Mouse (Mus musculus): ENCODE data around the gene Rest. TPM values are rescaled to one million over a fixed set of nuclear protein-coding genes. Genes with fewer than 3 reads are reported as not detected.
A peak's percentile ranks its signal among the peaks of the same experiment; 100 is the strongest.

Gene Rest
- polyA plus RNA-seq, 1 experiment from 2014 or later, result 58.0 TPM

DNA sequence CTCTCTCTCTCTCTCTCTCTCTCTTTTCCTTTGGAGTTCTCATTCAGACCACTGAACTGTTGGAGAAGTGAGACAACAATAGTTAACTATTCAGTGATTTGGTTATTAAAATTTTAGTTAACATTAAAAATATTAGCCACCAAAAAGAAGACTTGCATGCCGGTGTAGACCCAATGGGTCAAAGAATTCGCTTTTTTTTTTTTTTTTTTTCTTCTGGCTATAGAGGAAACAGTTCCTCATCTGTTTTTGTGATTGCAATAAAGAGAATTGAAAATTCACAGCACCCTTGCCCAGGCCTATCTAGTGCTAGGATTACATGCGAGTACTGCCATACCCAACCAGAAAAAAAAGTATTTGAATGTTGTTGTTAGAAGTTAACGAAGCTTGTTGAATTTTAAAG is 2.1 kb downstream of the Rest start:
- Histone ChIP-seq H3K36me3 (ENCODE audit: control insufficient read depth, insufficient read depth, low read length) (peaks cover 30% of the 10 kb centered on the region), H3K4me2 (ENCODE audit: low read depth, severe bottlenecking) (peak overlapping the region; percentile 58), H3K9me3 (ENCODE audit: control insufficient read depth, low read length) (no peaks in the 10 kb centered on the region), H3K9ac (ENCODE audit: low read length) (no peak overlapping the region; the same call in 1 of the 2 replicates), H3K27me3 (ENCODE audit: control insufficient read depth, insufficient read depth, low read length) (no peaks in the 10 kb centered on the region), H3K27ac (replicated peaks; ENCODE audit: low read depth, low read length) (no peak overlapping the region), H3K4me3 (ENCODE audit: low read depth, low read length) (peak overlapping the region; percentile 94), H3K4me1 (ENCODE audit: control insufficient read depth, insufficient read depth, low read length) (no peaks in the 10 kb centered on the region)
- WGBS, result 69% methylated on average over 4 of the region's 4 CpGs
- DNase-seq (ENCODE audit: low spot score) (no peak), ATAC-seq (ENCODE audit: insufficient number of reproducible peaks, low FRiP score, low TSS enrichment, low read depth) (no peak)

DNA sequence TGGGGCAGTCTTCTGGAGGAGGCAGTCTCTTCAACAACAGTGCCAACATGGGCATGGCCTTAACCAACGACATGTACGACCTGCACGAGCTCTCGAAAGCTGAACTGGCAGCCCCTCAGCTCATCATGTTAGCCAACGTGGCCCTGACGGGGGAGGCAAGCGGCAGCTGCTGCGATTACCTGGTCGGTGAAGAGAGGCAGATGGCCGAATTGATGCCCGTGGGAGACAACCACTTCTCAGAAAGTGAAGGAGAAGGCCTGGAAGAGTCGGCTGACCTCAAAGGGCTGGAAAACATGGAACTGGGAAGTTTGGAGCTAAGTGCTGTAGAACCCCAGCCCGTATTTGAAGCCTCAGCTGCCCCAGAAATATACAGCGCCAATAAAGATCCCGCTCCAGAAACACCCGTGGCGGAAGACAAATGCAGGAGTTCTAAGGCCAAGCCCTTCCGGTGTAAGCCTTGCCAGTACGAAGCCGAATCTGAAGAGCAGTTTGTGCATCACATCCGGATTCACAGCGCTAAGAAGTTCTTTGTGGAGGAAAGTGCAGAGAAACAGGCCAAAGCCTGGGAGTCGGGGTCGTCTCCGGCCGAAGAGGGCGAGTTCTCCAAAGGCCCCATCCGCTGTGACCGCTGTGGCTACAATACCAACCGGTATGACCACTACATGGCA is 2.8 kb downstream of the Rest start:
- Histone ChIP-seq H3K27ac (replicated peaks; ENCODE audit: low read depth, low read length) (no peak overlapping the region), H3K4me2 (ENCODE audit: low read depth, severe bottlenecking) (no peak overlapping the region), H3K36me3 (ENCODE audit: control insufficient read depth, insufficient read depth, low read length) (peaks cover 34% of the 10 kb centered on the region), H3K9me3 (ENCODE audit: control insufficient read depth, low read length) (no peaks in the 10 kb centered on the region), H3K4me1 (ENCODE audit: control insufficient read depth, insufficient read depth, low read length) (no peaks in the 10 kb centered on the region), H3K9ac (ENCODE audit: low read length) (no peak overlapping the region), H3K27me3 (ENCODE audit: control insufficient read depth, insufficient read depth, low read length) (no peaks in the 10 kb centered on the region), H3K4me3 (ENCODE audit: low read depth, low read length) (no peak overlapping the region)
- 96% methylated on average over 30 of the region's 30 CpGs for WGBS
- DNase-seq (ENCODE audit: low spot score) (no peak), ATAC-seq (ENCODE audit: insufficient number of reproducible peaks, low FRiP score, low TSS enrichment, low read depth) (no peak)

DNA sequence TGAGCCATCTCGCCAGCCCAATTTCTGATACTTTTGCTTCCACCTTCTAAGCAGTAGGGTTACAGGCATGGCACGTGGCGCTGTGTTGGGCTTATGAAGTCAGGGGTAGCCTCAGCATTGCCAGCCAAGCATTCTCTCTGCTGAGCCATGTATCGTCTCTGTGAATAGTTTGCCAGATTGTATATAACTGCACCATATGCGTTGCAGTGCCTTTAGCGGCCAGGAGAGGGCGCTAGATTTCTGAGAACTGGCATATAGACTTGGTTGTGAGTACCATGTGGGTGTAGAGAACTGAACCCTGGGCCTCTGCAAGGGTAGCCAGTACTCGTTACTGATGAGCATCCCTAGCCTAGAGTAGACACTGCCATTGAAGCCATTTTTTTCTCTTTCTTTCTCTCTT is 4.1 kb downstream of the Rest start:
- Histone ChIP-seq H3K36me3 (ENCODE audit: control insufficient read depth, insufficient read depth, low read length) (peaks cover 40% of the 10 kb centered on the region), H3K9ac (ENCODE audit: low read length) (no peak overlapping the region), H3K4me3 (ENCODE audit: low read depth, low read length) (no peak overlapping the region), H3K27me3 (ENCODE audit: control insufficient read depth, insufficient read depth, low read length) (no peaks in the 10 kb centered on the region), H3K4me1 (ENCODE audit: control insufficient read depth, insufficient read depth, low read length) (no peaks in the 10 kb centered on the region), H3K4me2 (ENCODE audit: low read depth, severe bottlenecking) (no peak overlapping the region), H3K9me3 (ENCODE audit: control insufficient read depth, low read length) (no peaks in the 10 kb centered on the region), H3K27ac (replicated peaks; ENCODE audit: low read depth, low read length) (no peak overlapping the region)
- 77% methylated on average over 8 of the region's 8 CpGs for WGBS
- no peak for DNase-seq (ENCODE audit: low spot score)
- no peak for ATAC-seq (ENCODE audit: insufficient number of reproducible peaks, low FRiP score, low TSS enrichment, low read depth)

DNA sequence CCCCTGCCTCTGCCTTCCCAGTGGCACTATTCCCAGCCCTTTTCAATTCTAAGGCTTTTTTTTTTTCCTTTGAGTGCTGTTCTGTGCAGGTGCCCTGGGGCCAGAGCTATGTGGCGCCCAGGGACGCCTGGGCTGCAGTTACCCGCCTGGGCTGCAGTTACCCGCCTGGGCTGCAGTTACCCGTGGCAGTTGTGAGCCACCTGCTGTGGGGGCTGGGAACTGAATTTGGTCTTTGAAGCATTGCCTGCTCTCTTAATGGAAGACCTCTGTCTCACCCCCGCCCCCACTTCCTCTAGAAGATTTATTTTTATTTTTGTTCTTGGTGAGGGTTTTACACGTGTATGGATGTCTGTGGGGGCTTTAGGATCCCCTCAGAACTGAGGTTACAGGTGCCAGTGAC is 7.9 kb downstream of the Rest start:
- Histone ChIP-seq H3K4me3 (ENCODE audit: low read depth, low read length) (no peak overlapping the region), H3K27me3 (ENCODE audit: control insufficient read depth, insufficient read depth, low read length) (no peaks in the 10 kb centered on the region), H3K4me1 (ENCODE audit: control insufficient read depth, insufficient read depth, low read length) (no peaks in the 10 kb centered on the region), H3K9me3 (ENCODE audit: control insufficient read depth, low read length) (no peaks in the 10 kb centered on the region), H3K4me2 (ENCODE audit: low read depth, severe bottlenecking) (no peak overlapping the region), H3K9ac (ENCODE audit: low read length) (no peak overlapping the region), H3K36me3 (ENCODE audit: control insufficient read depth, insufficient read depth, low read length) (peaks cover 49% of the 10 kb centered on the region), H3K27ac (replicated peaks; ENCODE audit: low read depth, low read length) (no peak overlapping the region)
- DNase-seq (ENCODE audit: low spot score) (no peak), ATAC-seq (ENCODE audit: insufficient number of reproducible peaks, low FRiP score, low TSS enrichment, low read depth) (no peak)
- WGBS, result 77% methylated on average over 7 of the region's 7 CpGs

DNA sequence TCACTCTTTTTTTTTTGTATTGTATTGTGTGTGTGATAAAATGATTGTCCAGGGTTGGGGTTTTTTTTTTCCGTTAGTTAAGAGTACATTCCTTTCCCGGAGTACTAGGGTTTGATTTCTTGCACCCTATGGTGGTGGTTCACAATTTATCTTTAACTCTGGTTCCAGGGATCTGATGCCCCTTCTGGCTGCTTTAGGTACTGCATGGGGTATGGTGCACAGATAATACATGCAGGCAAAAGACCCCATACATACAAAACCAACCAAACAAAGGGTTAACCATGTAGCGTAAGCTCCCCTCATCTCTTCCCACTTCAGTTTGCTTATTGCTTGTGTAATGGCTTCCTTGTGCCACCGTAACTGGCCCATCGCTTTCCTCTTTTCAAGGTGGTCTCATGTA is 10.7 kb downstream of the Rest start:
- no peak overlapping the region for H3K27ac ChIP-seq (replicated peaks; ENCODE audit: low read depth, low read length)
- peaks cover 43% of the 10 kb centered on the region for H3K36me3 ChIP-seq (ENCODE audit: control insufficient read depth, insufficient read depth, low read length)
- no peak for ATAC-seq (ENCODE audit: insufficient number of reproducible peaks, low FRiP score, low TSS enrichment, low read depth)
- no peaks in the 10 kb centered on the region for H3K27me3 ChIP-seq (ENCODE audit: control insufficient read depth, insufficient read depth, low read length)
- H3K4me2 ChIP-seq (ENCODE audit: low read depth, severe bottlenecking), result no peak overlapping the region
- DNase-seq (ENCODE audit: low spot score), result peak; percentile 75
- H3K9me3 ChIP-seq (ENCODE audit: control insufficient read depth, low read length), result no peaks in the 10 kb centered on the region
- H3K4me1 ChIP-seq (ENCODE audit: control insufficient read depth, insufficient read depth, low read length), result no peaks in the 10 kb centered on the region
- WGBS, result 88% methylated on average over 5 of the region's 5 CpGs
- no peak overlapping the region for H3K4me3 ChIP-seq (ENCODE audit: low read depth, low read length)
- no peak overlapping the region for H3K9ac ChIP-seq (ENCODE audit: low read length)

DNA sequence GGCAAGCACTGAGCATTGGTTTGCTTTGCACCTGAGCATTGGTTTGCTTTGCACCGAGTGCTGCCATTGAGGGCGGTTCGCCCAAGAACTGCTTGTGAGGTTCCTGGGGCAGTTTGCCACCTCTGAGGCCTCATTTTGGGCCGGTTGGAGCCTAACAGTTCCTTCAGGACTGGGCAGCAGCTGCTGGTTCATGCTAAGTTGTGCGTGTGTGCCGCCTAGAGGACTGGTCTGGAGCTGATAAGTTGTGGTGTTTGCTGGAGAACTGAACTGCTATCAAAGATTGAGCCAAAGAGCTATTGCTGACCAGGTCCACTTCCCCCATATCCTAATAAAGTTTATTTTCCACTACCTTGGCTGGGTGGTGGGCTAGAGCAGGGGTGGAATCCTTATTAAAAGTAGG is 11.9 kb downstream of the Rest start:
- DNase-seq (ENCODE audit: low spot score), result no peak
- Histone ChIP-seq H3K9me3 (ENCODE audit: control insufficient read depth, low read length) (no peaks in the 10 kb centered on the region), H3K4me1 (ENCODE audit: control insufficient read depth, insufficient read depth, low read length) (no peaks in the 10 kb centered on the region), H3K27me3 (ENCODE audit: control insufficient read depth, insufficient read depth, low read length) (no peaks in the 10 kb centered on the region), H3K9ac (ENCODE audit: low read length) (no peak overlapping the region), H3K27ac (replicated peaks; ENCODE audit: low read depth, low read length) (no peak overlapping the region), H3K36me3 (ENCODE audit: control insufficient read depth, insufficient read depth, low read length) (peaks cover 48% of the 10 kb centered on the region), H3K4me3 (ENCODE audit: low read depth, low read length) (no peak overlapping the region), H3K4me2 (ENCODE audit: low read depth, severe bottlenecking) (no peak overlapping the region)
- no peak for ATAC-seq (ENCODE audit: insufficient number of reproducible peaks, low FRiP score, low TSS enrichment, low read depth)
- WGBS, result 97% methylated on average over 6 of the region's 6 CpGs

DNA sequence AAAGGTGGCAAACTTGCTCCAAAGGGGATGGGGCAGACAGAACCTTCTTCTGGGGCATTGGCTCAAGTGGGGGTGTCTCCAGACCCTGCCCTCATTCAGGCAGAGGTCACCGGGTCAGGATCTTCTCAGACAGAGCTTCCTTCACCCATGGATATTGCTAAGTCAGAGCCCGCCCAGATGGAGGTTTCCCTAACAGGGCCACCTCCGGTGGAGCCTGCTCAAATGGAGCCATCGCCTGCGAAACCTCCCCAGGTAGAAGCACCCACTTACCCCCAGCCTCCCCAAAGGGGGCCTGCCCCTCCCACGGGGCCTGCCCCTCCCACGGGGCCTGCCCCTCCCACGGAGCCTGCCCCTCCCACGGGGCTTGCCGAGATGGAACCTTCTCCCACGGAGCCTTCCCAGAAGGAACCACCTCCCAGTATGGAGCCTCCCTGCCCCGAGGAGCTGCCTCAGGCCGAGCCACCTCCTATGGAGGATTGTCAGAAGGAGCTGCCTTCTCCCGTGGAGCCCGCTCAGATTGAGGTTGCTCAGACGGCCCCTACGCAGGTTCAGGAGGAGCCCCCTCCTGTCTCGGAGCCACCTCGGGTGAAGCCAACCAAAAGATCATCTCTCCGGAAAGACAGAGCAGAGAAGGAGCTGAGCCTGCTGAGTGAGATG is 16.4 kb downstream of the Rest start:
- Histone ChIP-seq H3K9me3 (ENCODE audit: control insufficient read depth, low read length) (no peaks in the 10 kb centered on the region), H3K4me3 (ENCODE audit: low read depth, low read length) (no peak overlapping the region), H3K27ac (replicated peaks; ENCODE audit: low read depth, low read length) (no peak overlapping the region), H3K27me3 (ENCODE audit: control insufficient read depth, insufficient read depth, low read length) (no peaks in the 10 kb centered on the region), H3K36me3 (ENCODE audit: control insufficient read depth, insufficient read depth, low read length) (peaks cover 39% of the 10 kb centered on the region), H3K4me2 (ENCODE audit: low read depth, severe bottlenecking) (no peak overlapping the region), H3K4me1 (ENCODE audit: control insufficient read depth, insufficient read depth, low read length) (no peaks in the 10 kb centered on the region), H3K9ac (ENCODE audit: low read length) (no peak overlapping the region)
- DNase-seq (ENCODE audit: low spot score), result no peak
- 92% methylated on average over 20 of the region's 20 CpGs for WGBS
- no peak for ATAC-seq (ENCODE audit: insufficient number of reproducible peaks, low FRiP score, low TSS enrichment, low read depth)

DNA sequence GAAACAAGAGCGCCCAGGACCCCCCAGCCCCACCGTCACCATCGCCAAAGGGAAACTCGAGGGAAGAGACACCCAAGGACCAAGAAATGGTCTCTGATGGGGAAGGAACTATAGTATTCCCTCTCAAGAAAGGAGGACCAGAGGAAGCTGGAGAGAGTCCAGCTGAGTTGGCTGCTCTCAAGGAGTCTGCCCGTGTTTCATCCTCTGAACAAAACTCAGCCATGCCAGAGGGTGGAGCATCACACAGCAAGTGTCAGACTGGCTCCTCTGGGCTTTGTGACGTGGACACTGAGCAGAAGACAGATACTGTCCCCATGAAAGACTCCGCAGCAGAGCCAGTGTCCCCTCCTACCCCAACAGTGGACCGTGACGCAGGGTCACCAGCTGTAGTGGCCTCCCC is 17.0 kb downstream of the Rest start:
- WGBS, result 89% methylated on average over 9 of the region's 9 CpGs
- Histone ChIP-seq H3K36me3 (ENCODE audit: control insufficient read depth, insufficient read depth, low read length) (peaks cover 35% of the 10 kb centered on the region), H3K9me3 (ENCODE audit: control insufficient read depth, low read length) (no peaks in the 10 kb centered on the region), H3K27ac (replicated peaks; ENCODE audit: low read depth, low read length) (no peak overlapping the region), H3K27me3 (ENCODE audit: control insufficient read depth, insufficient read depth, low read length) (no peaks in the 10 kb centered on the region), H3K9ac (ENCODE audit: low read length) (no peak overlapping the region), H3K4me2 (ENCODE audit: low read depth, severe bottlenecking) (no peak overlapping the region), H3K4me3 (ENCODE audit: low read depth, low read length) (no peak overlapping the region), H3K4me1 (ENCODE audit: control insufficient read depth, insufficient read depth, low read length) (no peaks in the 10 kb centered on the region)
- ATAC-seq (ENCODE audit: insufficient number of reproducible peaks, low FRiP score, low TSS enrichment, low read depth), result no peak
- no peak for DNase-seq (ENCODE audit: low spot score)

DNA sequence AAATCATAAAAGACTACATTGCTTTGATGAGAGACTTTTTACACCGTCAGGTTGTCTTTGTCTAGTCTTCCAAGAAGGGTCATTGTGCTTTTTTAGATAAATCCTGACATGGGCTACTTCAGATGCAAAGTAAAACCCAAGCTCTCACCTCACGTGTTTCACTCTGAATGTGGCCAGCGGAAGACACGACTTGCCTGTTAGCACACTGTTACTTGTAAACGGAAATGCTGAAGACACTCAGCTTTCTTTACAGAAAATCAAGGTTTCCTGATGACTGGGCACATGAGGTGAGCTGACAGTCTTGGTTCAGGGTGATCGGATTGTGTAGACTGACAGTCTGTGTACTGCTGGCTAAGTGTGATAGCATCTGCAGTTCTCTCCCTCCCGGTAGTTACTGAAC is 20.4 kb downstream of the Rest start:
- 87% methylated on average over 7 of the region's 7 CpGs for WGBS
- Histone ChIP-seq H3K36me3 (ENCODE audit: control insufficient read depth, insufficient read depth, low read length) (peaks cover 36% of the 10 kb centered on the region), H3K4me1 (ENCODE audit: control insufficient read depth, insufficient read depth, low read length) (no peaks in the 10 kb centered on the region), H3K27me3 (ENCODE audit: control insufficient read depth, insufficient read depth, low read length) (no peaks in the 10 kb centered on the region), H3K27ac (replicated peaks; ENCODE audit: low read depth, low read length) (no peak overlapping the region), H3K9ac (ENCODE audit: low read length) (no peak overlapping the region), H3K9me3 (ENCODE audit: control insufficient read depth, low read length) (no peaks in the 10 kb centered on the region), H3K4me2 (ENCODE audit: low read depth, severe bottlenecking) (no peak overlapping the region), H3K4me3 (ENCODE audit: low read depth, low read length) (no peak overlapping the region)
- DNase-seq (ENCODE audit: low spot score), result no peak
- ATAC-seq (ENCODE audit: insufficient number of reproducible peaks, low FRiP score, low TSS enrichment, low read depth), result no peak

Measured in limb, embryonic 11.5 days (tissue).